Mouse (Mus musculus): ENCODE data around the gene Slc1a4.

The Slc1a4 gene

DNA sequence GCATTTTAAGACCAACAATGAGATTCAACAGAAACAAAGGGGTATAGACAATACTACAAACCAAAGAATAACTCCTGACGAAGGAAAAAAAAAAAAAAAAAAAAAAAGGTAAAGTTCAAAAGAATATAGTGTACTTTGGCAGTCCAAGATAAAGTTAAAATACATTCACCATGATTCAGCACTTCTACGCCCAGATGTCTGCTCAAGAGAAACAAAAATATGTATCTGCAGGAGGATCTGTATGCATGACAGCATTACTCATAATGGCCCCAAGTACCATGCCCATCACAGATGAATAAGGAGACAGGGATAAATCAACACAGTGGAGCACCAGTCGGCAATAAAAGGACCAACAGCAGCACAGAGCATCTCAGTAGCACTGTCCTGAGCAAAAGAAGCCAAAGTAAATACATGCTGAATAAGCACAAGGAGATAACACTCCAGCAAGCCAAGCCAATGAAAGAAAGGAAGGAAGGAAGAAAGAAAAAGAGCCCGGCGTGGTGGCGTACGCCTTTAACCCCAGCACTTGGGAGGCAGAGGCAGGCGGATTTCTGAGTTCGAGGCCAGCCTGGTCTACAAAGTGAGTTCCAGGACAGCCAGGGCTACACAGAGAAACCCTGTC, 7.3 kb downstream of the Slc1a4 start:
- DNase-seq (ENCODE audit: low read depth, low spot score), result no peak

DNA sequence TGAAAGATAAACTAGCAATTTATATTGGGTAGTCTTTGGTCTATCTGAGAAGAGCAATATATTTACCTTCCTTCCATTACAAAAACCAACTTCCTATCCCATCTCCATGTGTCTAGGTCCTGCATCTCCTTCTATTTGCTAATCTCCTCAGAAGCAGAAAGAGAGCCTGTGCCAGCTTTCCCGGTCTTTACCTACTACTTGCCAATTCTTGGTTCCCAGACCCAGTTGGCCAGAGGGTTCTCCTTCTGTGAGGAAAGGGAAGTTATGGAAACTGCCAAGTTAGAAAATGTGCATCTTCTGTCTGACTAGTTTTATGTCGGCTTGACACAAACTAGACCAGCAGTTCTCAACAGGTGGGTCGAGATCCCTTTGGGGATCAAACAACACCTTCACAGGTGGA, 8.5 kb downstream of the Slc1a4 start:
- DNase-seq (ENCODE audit: low read depth, low spot score), result no peak

DNA sequence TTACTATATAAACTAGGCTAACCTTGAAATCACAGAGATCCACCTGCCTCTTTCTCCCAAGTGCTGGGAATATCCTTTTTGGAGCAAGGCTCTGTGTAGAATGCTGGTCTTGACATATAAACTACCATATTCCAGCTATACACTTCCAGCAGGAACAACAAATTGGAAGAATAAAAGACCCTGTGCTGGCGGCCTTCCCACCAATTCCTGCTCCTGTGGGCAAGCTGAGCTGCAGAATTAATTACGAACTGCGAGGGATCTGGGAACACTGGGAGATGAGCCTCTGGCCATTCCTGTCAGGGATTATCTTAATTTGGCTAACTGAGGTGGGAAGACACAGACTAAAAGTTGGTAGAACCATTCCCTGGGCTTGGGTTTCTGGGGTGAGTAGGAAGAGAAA, 10.1 kb downstream of the Slc1a4 start:
- no peak for DNase-seq (ENCODE audit: low read depth, low spot score)

DNA sequence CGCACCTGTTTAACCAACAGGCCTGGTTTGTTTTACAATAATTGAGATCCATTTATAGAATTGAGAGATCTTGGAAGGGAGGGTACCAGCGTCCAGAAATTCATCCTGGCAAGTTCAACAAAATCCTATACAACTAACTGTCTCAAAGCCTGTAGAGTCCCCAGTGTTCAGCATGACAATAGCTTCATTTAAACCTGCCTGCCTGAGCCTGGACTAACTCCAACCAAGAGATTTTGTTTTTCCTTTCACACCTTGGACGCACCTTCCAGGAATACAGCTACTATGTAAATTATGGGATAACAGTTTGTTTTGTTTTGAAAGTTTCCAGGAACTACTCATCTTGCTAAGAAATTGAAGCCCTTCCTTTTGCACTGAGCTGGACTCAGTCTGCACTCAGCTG, 11.9 kb downstream of the Slc1a4 start:
- DNase-seq (ENCODE audit: low read depth, low spot score), result peak; percentile 88

DNA sequence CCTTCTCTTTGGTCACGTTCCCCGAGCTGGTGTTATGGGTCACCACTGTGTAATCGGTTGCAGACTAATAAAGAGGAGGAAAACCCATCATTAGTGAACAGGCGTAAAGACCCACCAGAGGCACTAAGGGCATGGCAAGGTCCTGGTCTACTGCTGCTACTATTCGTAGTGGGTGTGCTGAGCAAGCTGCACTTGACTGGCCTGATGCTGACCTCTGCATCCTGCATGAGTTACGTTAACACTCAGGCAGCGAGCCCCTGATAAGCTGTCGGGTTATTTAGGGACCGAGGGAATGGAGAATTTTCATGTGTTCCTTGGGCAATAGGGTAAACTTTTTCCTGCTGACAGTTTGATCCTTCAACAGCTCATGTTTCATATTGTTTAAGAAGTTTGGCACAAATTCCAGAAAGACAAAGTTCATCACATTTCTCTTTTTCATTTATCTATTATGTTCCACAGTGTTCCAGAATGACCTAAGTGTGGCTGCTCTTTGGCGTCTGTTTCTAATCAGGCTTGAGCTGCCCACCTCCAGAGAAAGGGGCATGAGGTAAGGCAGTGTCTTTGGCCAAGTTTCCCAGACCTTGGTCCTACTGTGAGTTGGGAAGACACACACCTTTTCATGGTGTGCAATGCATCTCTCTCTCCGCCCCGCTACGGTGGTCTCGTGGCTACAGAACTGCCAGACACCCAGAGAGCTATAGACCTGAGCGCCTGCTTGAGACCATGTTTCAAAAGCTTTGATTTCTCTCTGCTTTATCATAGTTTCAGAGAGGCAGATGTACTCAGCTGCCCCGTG, 13.7 kb downstream of the Slc1a4 start:
- no peak for DNase-seq (ENCODE audit: low read depth, low spot score)

DNA sequence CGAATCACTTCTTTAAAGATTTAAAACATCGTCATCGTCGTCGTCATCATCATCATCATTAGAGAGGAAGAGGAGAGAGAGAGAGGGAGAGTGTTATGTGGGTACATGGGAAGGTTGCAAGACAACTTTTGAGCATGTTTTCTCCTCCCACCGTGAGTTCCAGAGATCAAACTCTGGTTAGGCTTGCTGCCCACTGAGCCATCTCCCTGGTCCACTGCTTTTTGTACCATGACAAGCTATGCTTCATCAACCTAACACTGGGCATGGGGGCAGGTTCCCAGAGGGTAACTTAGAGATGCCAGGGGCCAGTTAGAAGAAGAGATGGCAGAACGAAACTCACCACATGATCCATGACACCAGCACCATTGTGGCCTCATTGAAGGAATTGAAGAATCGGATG, 18.9 kb downstream of the Slc1a4 start:
- no peak for DNase-seq (ENCODE audit: low read depth, low spot score)

DNA sequence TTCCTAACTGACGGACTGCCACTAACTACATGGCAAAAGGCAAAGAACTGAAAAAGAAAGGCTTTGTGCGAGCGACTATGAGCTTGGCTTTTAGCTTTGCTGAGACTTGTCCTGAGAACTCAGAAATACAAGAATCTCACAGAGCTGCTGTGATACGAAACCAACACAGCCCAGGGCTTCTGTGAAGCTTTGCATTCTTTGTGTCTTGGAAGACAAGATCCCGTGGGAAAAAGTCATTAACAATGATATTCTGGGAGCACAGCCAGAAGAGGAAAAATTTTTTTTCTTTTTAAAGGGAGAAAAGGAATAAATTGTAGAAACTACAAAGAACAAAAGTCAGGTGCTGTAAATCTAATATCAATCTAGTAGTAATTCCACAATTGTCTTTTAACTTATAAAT, 23.5 kb downstream of the Slc1a4 start:
- no peak for DNase-seq (ENCODE audit: low read depth, low spot score)

DNA sequence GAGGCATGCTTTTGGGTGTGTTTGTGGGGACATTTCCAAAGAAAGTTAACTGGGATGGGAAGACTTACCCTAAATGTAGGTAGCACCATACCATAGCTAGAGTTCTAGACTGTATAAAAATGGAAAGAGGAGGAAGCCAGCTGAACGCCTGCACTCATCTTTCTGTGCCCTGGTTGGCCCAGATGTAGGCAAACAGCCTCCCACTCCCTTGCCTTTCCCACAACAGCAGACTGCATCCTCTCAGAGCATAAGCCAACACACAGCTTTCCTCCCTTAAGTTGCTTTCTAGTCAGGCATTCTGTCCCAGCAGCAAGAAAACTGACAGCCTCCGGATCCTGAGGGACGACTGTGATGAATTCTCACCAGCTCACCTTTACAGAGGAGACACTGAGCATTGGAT, 25.1 kb downstream of the Slc1a4 start:
- no peak for DNase-seq (ENCODE audit: low read depth, low spot score)

DNA sequence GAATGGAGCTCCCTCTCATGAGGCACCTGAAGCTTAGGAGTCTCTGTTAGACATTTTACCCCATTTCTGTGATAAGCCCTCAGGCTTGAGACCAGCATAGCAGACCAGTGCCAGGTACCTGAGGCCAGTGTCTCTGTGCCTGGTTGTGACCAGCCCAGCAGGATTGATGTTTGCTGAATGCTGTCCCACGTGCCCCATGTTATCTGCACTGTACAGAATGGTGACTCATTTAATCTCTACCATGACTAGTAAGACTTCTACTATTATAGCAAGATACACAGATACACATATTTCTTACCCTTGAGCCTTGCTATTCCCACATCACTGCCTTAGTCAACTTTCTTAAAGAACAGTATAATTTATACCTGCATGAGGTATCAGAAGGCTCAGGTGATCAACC, 26.9 kb downstream of the Slc1a4 start:
- no peak for DNase-seq (ENCODE audit: low read depth, low spot score)

DNA sequence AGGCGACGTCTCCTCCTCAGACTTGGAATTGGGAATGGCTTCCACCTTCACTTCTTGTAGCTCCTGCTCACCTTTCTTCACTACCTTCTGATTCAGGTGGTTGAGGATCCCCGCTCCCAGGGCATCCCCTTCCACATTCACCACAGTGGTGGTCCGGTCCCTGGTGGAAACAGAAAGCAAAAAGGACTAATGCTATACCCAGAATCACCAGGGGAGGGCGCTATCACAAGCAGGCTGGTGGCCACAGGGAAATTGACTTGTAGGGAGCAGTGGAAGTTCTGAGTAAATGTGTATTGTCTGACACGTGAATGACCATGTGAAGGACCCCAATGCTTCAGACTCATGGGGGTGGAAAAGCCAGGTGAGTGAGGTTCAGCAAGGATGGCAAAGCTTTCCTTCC, 28.2 kb downstream of the Slc1a4 start:
- peak; percentile 51 for DNase-seq (ENCODE audit: low read depth, low spot score)

DNA sequence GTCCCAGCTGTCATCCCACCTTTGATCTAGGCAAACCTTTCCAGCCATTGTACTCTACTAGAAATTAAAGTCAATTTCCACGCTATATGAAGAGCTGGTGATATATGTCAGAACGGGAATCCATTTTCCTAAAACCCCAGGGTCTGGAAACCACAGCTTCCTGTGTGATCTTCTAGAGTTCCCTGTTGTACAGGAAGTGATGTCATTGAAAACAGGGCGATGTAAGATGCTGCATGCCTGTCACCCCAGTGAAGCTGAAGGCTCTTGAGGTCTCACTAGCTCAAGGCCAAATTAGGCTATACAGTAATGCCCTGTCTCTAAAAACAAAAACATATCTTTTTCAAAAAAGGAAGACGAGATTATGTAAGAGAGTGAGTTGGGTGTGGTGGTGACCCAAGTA, 31.2 kb downstream of the Slc1a4 start:
- no peak for DNase-seq (ENCODE audit: low read depth, low spot score)

DNA sequence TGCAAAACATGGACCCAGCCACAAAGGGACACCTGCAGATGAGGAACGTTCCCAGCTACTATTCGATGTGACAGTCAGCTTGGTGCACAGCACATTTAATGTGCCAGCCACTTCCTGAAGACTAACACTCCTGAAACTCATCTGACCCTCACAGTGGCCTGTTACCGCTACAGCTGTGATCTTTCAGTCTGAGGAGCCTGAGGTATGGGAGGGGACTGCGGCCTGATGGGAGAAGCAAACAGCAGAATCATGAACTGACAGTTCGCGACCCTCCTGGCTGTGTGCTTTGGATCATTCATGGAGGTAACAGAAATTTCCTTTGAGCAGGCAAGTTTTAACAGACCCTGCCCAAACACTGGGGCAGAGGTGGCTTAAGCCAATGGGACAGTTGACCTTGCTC, 31.7 kb downstream of the Slc1a4 start:
- no peak for DNase-seq (ENCODE audit: low read depth, low spot score)

DNA sequence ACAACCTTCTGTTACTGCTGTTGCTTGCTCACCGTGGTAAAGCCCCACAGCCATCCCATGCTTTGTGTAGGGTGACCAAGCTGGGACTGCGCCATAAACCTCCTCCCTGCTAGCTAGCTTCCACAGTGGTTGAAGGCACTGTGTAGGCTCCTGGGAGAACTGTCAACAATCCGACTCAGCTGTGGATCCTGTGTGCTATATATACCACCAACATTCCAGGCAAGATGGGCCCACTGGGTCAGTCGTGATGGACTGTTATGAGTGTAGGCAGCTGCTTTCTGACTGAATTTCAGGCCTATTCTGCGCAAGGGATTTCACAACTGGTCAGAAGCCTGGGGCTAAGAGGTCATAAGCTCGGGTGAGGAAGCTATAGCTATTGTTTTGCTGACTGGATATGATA, 32.6 kb downstream of the Slc1a4 start:
- DNase-seq (ENCODE audit: low read depth, low spot score), result no peak

DNA sequence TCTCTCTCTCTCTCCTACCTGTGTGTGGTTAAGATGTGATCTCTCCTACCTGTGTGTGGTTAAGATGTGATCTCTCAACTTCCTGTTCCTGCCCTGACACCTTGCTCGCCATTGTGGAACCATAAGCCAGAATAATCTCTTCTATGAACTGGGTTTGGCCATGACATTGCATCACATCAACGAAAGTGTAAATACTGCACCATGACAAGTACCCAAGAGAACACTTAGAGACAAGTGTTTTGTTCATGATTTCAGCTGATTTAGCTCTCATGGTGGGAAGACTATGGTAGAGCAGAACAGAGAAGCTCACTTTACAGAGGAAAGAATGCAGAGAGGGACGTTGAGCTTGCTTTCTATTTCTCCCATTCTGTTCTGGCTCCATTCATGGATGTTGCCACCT, 48.0 kb downstream of the Slc1a4 start:
- DNase-seq (ENCODE audit: low read depth, low spot score), result no peak

DNA sequence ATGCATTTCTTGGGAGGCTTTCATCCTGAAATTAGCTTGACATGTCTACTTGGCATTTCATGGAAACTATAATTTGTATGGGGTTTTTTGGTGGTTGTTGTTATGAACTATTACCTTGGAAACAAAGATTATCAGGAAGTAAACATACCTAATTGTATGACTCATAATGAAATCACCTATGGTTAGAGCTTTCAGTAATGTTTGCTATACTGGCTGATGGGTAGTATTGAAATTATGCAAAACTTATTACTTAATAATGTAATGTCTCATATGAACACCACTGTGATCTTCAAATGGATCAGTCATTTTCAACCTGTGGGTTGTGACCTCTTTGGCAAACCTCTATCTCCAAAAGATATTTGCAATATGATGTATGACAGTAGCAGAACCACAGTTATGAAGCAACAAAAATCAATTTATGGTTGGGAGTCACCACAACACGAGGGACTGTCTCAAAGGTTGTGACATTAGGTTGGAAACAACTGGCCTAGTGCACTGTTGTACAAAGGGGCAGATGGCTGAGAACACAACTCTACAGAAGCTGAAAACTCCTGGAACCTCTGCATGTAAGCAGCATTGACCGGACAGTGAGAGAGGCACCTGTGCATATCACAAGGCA, 49.8 kb downstream of the Slc1a4 start:
- no peak for DNase-seq (ENCODE audit: low read depth, low spot score)

DNA sequence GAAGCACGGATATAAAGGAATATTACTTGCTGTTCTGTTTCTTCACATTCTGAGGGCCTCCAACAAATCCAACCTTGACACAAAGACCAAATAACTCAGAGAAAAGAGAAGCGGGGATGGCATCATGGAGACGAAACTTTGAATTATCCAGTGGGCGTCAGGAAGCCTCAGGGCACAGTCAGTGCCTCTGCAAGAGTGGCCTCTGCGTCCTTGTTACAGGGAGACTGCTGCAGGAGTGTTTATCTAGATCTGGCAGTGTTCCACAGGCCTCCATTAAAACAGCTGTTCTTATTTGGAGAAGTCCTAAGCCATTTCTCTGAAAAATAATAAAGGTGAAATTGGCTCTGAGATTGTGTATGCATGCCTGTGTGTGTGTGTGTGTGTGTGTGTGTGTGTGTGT, 51.5 kb downstream of the Slc1a4 start:
- no peak for DNase-seq (ENCODE audit: low read depth, low spot score)

DNA sequence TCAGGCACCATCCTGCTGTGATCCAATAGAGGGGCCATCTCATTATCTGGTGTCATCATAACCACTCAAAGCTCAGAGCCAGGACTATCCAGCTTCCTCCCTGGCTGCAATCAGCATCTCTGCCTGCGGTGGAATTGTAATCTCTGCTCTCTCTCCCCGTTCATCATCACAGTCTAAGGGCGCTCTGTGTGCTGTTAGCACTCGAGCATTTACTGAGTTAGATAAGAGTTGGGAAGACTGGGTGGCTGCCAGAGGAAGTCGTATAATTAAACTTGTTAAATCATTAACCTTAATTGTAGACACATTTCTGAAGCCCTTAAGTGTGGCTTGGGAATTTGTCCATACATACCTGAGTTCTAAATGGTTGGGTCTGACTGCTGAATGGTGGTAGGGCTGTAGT, 53.8 kb downstream of the Slc1a4 start:
- no peak for DNase-seq (ENCODE audit: low read depth, low spot score)

DNA sequence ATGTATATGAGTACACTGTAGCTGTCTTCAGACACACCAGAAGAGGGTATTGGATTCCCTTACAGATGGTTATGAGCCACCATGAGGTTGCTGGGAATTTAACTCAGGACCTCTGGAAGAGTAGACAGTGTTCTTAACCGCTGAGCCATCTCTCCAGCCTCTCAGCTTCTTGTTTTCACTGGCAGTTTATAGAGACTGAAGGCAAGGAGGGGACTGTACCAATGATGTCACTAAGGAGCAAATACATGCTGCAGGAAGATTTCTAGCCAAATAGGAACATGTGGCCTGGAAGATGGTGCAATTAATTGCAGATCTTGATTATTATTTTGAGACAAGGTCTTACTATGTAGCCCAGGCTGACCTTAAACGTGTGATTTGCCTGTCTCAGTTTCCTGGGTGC, 55.4 kb downstream of the Slc1a4 start:
- DNase-seq (ENCODE audit: low read depth, low spot score), result no peak

DNA sequence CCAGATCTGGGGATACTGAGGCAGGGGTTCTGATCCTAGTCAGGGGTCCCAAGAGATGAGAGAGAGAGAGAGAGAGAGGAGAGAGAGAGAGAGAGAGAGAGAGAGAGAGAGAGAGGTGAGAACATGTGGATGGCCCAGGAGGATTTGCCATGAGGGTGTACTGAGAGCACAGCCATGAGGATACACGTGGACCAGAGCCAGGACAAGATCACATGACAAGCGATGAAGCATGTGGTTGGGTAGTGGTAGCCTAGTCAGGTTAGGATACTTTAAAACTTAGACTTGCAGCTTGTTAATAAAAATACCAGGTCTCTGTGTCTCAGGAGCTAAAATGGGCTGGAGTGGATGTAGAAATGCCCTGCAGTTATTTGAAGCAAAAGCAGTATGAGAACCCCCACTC, 56.5 kb downstream of the Slc1a4 start:
- DNase-seq (ENCODE audit: low read depth, low spot score), result no peak

DNA sequence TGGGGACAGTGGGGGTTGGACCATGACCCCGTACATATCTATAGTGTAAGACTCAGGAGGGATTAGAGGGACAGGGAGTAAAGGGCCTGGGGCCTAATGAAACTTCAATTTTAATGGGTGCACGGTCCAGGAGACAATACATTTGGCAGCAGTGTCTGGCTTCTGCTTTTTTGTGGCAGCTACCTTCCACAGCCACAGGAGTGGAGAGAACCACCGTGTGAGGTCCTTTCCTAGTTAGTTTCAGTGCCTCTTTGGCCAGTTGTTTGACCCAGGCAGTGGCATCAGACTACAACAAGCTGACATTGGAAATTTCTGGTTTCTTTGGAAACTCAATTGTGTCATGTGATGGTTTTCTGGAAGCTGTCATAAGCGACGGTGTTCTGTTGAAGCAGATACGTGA, 62.6 kb downstream of the Slc1a4 start:
- DNase-seq (ENCODE audit: low read depth, low spot score), result no peak

DNA sequence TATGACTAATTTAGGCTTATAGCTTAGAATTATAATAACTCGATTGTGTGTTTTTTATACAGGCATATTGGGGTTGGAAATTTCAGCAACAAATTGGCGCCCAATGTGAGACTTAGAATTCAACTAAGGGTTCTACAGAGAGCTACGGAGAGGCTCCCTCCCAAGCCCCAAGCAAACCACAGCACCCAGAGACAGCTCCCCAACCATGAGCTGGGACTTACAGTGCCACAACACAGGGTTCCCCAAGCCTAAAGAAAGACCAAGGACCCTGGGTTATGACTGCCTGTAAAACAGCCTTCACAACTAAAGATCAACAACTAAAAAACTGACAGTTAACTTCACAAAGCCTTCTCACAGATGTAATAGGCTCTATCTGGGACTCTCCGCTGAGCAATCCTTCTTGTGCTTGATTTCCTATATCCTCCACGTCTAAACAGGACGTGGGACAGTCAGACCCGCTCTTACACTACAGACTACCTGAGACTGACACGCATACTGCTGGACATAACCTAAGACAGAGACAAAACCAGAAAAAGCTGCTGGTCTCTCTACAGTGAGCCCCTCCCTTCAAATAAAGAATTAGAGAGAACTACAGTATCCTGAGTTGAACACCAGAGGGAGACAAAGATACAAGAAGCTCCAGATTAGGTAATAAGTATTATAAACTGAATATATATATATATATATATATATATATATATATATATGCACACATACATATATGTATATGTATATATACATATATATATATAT, 69.7 kb downstream of the Slc1a4 start:
- peak; percentile 53 for DNase-seq (ENCODE audit: low read depth, low spot score)

DNA sequence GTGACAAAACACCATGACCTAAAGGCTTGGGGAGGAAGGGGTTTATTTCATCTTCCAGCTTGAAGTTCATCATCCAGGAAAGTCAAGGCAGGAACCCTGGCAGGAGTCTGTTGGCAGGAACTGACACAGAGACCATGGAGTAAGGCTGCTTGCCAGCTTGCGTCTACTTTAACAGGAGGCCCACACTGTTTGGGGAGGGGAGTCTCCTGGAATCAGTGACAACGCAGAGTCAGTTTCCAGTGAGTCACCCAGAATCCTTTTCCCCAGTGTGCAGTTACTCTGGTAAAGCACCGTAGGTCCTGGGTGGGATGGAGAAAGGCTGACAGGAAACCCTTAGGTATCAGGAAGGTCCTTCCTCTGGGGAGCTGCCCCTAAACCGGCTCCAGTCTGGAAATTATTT, 77.7 kb downstream of the Slc1a4 start:
- DNase-seq (ENCODE audit: low read depth, low spot score), result no peak

Measured in R1 (cell line).